Mouse (Mus musculus): Measurements from ENCODE around the gene Nckap1l. TPM values are rescaled to one million over a fixed set of nuclear protein-coding genes. Genes with fewer than 3 reads are reported as not detected.

Gene Nckap1l
- polyA plus RNA-seq, 1 experiment from 2014 or later, result 1.5 TPM

DNA sequence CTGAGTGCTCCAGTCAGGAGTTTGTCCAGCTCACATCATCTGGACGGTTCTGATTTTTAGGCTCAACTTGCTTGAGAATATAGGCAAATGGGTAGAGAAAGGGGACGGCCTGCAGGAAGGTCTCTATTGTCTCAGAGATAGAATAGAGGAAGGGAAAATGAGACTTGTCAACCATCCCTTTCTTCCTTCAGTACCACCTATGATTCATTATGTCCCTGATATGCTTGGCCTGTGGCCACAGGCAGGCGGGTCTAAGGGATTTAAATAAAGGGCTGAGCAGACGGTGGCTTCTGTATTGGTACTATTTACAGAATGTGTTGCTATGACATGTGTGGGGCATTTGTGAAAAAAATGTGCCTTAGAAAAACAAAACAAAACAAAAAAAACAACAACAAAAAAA, 34.7 kb downstream of the Nckap1l start:
- no peak overlapping the region for H3K9ac ChIP-seq (ENCODE audit: low read depth, low read length)
- WGBS, result 54% methylated on average over 4 of the region's 4 CpGs
- H3K27ac ChIP-seq (ENCODE audit: low read length), result no peak overlapping the region

GRCm38 (mm10) chr15:103496204-103497140, 42.9 kb downstream of the Nckap1l start:
- Histone ChIP-seq H3K27ac (ENCODE audit: low read length) (no peak overlapping the region), H3K9ac (ENCODE audit: low read depth, low read length) (no peak overlapping the region), H3K36me3 (ENCODE audit: control insufficient read depth, insufficient read depth, low read length) (no peaks in the 10 kb centered on the region), H3K4me2 (ENCODE audit: low read length) (no peak overlapping the region), H3K9me3 (replicated peaks; ENCODE audit: control insufficient read depth, low read length, poor library complexity, severe bottlenecking) (no peaks in the 10 kb centered on the region), H3K4me1 (ENCODE audit: control insufficient read depth, insufficient read depth, low read length) (peaks cover 5% of the 10 kb centered on the region; the same call in 1 of the 2 replicates), H3K27me3 (ENCODE audit: control insufficient read depth, insufficient read depth, low read depth, low read length) (no peaks in the 10 kb centered on the region), H3K4me3 (ENCODE audit: low read depth, low read length) (no peak overlapping the region)
- no peak for ATAC-seq
- WGBS, result 77% methylated on average over 10 of the region's 10 CpGs

More for the DNA sequence above, 34.7 kb downstream of the Nckap1l start:
- Histone ChIP-seq H3K4me1 (ENCODE audit: control insufficient read depth, insufficient read depth, low read length) (peaks cover 11% of the 10 kb centered on the region), H3K27me3 (ENCODE audit: control insufficient read depth, insufficient read depth, low read depth, low read length) (no peaks in the 10 kb centered on the region), H3K36me3 (ENCODE audit: control insufficient read depth, insufficient read depth, low read length) (no peaks in the 10 kb centered on the region), H3K9me3 (replicated peaks; ENCODE audit: control insufficient read depth, low read length, poor library complexity, severe bottlenecking) (no peaks in the 10 kb centered on the region), H3K4me3 (ENCODE audit: low read depth, low read length) (no peak overlapping the region), H3K4me2 (ENCODE audit: low read length) (no peak overlapping the region)
- no peak for ATAC-seq

DNA sequence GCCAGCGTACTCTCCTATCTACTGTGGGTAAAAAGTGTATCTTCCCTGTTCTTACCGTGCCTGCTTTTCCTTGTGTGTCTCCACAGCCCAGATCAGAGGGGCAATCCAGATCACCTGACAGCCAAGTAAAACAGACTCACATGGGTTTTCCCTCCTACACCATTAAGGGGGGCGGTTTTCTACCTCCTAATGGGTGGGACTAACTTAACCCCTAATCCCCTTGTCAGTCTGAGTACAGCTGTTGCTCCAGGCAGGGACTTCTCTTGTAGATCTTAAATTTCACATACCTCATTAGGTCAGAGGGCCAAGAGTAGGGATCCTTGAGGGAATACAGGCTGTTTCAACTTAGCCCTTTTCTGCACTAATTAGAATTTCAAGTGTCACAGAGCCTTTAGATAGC, 44.6 kb downstream of the Nckap1l start:
- Histone ChIP-seq H3K9ac (ENCODE audit: low read depth, low read length) (no peak overlapping the region), H3K27ac (ENCODE audit: low read length) (no peak overlapping the region), H3K4me1 (ENCODE audit: control insufficient read depth, insufficient read depth, low read length) (peaks cover 9% of the 10 kb centered on the region), H3K36me3 (ENCODE audit: control insufficient read depth, insufficient read depth, low read length) (no peaks in the 10 kb centered on the region), H3K27me3 (ENCODE audit: control insufficient read depth, insufficient read depth, low read depth, low read length) (no peaks in the 10 kb centered on the region), H3K9me3 (replicated peaks; ENCODE audit: control insufficient read depth, low read length, poor library complexity, severe bottlenecking) (no peaks in the 10 kb centered on the region), H3K4me3 (ENCODE audit: low read depth, low read length) (no peak overlapping the region), H3K4me2 (ENCODE audit: low read length) (no peak overlapping the region)
- 27% methylated on average over 3 of the region's 3 CpGs for WGBS
- no peak for ATAC-seq

DNA sequence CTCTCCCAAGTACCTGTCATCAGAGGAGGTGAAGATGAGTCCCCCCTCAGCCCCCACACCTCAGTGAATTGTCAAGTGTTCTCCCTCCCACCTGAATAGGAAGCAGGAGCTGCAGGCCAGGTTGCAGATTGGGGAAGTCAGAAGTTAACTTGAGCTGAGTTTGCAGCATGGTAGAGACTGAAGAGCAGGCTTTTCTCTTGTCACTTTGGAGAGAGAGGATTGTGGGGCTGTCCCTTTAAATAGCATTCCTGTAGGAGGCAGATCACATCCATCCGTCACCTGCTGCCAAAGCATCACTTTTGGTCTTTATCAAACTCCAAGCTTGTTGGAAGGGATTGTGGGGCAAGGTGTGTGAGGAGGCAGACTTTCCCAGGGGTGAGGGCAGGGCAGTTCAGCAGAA, 47.1 kb downstream of the Nckap1l start:
- no peaks in the 10 kb centered on the region for H3K27me3 ChIP-seq (ENCODE audit: control insufficient read depth, insufficient read depth, low read depth, low read length)
- 63% methylated on average over 1 of the region's 1 CpGs for WGBS

DNA sequence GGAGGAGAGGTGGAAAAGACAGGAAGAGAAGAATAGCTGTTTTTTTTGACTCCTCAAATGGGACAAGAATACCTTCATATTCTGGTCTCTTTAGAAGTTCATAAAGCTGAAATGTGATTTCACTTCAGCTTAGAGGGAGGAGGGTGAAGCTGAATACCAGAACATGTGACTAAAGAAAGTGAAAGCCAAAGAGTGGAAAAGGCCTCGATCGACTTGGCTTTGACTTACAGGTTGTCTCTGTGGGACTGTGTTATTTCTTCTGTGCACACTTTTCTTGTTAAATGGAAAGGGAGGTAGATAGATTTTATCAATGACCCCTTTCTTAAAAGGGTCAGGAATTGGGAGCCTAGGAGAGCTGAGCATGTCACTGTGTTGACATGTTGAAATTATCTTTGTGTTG, 47.6 kb downstream of the Nckap1l start:
- Histone ChIP-seq H3K27me3 (ENCODE audit: control insufficient read depth, insufficient read depth, low read depth, low read length) (no peaks in the 10 kb centered on the region), H3K27ac (ENCODE audit: low read length) (no peak overlapping the region), H3K4me1 (ENCODE audit: control insufficient read depth, insufficient read depth, low read length) (peaks cover 30% of the 10 kb centered on the region), H3K36me3 (ENCODE audit: control insufficient read depth, insufficient read depth, low read length) (no peaks in the 10 kb centered on the region), H3K4me3 (ENCODE audit: low read depth, low read length) (no peak overlapping the region), H3K4me2 (ENCODE audit: low read length) (no peak overlapping the region), H3K9me3 (replicated peaks; ENCODE audit: control insufficient read depth, low read length, poor library complexity, severe bottlenecking) (no peaks in the 10 kb centered on the region), H3K9ac (ENCODE audit: low read depth, low read length) (no peak overlapping the region)
- ATAC-seq, result no peak
- WGBS, result 70% methylated on average over 2 of the region's 2 CpGs

More for the DNA sequence above, 47.1 kb downstream of the Nckap1l start:
- no peak overlapping the region for H3K4me2 ChIP-seq (ENCODE audit: low read length)
- no peaks in the 10 kb centered on the region for H3K9me3 ChIP-seq (replicated peaks; ENCODE audit: control insufficient read depth, low read length, poor library complexity, severe bottlenecking)
- ATAC-seq, result no peak
- H3K4me1 ChIP-seq (ENCODE audit: control insufficient read depth, insufficient read depth, low read length), result peaks cover 26% of the 10 kb centered on the region
- H3K9ac ChIP-seq (ENCODE audit: low read depth, low read length), result no peak overlapping the region
- no peak overlapping the region for H3K4me3 ChIP-seq (ENCODE audit: low read depth, low read length)
- H3K36me3 ChIP-seq (ENCODE audit: control insufficient read depth, insufficient read depth, low read length), result no peaks in the 10 kb centered on the region
- no peak overlapping the region for H3K27ac ChIP-seq (ENCODE audit: low read length)

DNA sequence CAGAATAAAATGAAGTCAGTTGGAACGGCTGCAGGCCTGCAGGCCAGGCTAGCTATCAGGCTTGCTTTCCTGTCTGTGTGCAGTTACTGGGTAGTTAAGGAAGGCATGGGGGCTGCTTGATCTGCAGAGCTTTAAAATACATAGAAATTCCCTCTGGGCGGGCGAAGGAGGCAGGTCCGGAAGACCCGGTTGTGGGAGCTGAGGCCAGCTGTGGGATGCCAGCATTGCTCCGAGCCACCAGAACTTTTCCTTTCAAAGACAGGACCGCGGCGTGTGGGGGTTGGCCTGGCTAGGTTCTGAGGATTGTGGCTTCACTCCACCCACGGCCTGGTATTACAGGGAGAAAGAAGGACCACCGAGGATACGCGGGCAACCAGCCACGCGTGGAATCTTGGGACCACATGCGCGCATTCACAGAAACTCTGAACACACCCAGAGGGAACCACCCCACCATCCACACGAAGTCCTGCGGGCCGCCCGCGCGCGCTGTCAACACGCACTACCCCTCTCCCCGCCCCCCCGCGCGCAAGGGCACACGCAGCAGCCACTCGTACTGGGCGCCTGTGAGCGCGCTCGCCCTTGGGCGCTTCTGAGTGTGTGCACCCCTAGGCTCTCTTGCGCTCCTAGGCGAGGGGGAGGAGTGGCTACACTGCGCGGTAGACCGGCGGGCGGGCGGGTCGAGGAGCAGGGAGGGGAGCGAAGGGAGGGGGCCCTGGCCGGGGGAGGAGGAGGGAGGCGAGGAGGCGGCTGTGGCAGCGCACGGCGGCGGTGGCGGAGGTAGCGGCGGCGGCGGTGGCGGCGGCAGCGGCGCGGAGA, 49.0 kb downstream of the Nckap1l start, which contains the start of gene Pde1b:
Gene Pde1b (plus strand): TSS at position 600 of the 816 bp plus-strand sequence.
- 1% methylated on average over 41 of the region's 63 CpGs for WGBS
- peak within 1 kb of the TSS; percentile 83 for H3K4me2 ChIP-seq (ENCODE audit: low read length)
- no peaks in the 10 kb centered on the region for H3K27me3 ChIP-seq (ENCODE audit: control insufficient read depth, insufficient read depth, low read depth, low read length)
- H3K4me3 ChIP-seq (ENCODE audit: low read depth, low read length), result peak within 1 kb of the TSS; percentile 70
- peaks cover 40% of the 10 kb centered on the region for H3K4me1 ChIP-seq (ENCODE audit: control insufficient read depth, insufficient read depth, low read length)
- peak within 1 kb of the TSS; percentile 75 for H3K9ac ChIP-seq (ENCODE audit: low read depth, low read length)
- peak; percentile 84 for ATAC-seq
- no peaks in the 10 kb centered on the region for H3K9me3 ChIP-seq (replicated peaks; ENCODE audit: control insufficient read depth, low read length, poor library complexity, severe bottlenecking)
- H3K36me3 ChIP-seq (ENCODE audit: control insufficient read depth, insufficient read depth, low read length), result no peaks in the 10 kb centered on the region
- H3K27ac ChIP-seq (ENCODE audit: low read length), result peak within 1 kb of the TSS; percentile 84

DNA sequence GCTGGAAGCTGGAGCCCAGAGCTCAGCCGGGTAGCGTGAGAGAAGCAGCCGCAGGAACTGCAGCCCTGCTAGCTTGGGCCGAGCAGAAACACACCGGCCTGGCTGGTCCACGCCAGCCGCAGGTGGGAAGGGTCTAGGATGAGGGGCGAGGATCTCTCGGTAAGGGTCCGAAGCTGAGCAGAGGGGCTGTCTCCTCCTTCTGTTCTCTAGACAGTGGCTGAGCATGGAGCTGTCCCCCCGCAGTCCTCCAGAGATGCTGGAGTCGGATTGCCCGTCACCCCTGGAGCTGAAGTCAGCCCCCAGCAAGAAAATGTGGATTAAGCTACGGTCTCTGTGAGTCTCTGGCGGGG, 49.6 kb downstream of the Nckap1l start:
- Histone ChIP-seq H3K4me2 (ENCODE audit: low read length) (peak overlapping the region; percentile 83), H3K9me3 (replicated peaks; ENCODE audit: control insufficient read depth, low read length, poor library complexity, severe bottlenecking) (no peaks in the 10 kb centered on the region), H3K27ac (ENCODE audit: low read length) (peak overlapping the region; percentile 84), H3K4me1 (ENCODE audit: control insufficient read depth, insufficient read depth, low read length) (peaks cover 38% of the 10 kb centered on the region), H3K36me3 (ENCODE audit: control insufficient read depth, insufficient read depth, low read length) (no peaks in the 10 kb centered on the region), H3K9ac (ENCODE audit: low read depth, low read length) (peak overlapping the region; percentile 75), H3K27me3 (ENCODE audit: control insufficient read depth, insufficient read depth, low read depth, low read length) (no peaks in the 10 kb centered on the region), H3K4me3 (ENCODE audit: low read depth, low read length) (peak overlapping the region; percentile 70)
- peak; percentile 79 for ATAC-seq
- WGBS, result under 1% methylated on average over 15 of the region's 15 CpGs

DNA sequence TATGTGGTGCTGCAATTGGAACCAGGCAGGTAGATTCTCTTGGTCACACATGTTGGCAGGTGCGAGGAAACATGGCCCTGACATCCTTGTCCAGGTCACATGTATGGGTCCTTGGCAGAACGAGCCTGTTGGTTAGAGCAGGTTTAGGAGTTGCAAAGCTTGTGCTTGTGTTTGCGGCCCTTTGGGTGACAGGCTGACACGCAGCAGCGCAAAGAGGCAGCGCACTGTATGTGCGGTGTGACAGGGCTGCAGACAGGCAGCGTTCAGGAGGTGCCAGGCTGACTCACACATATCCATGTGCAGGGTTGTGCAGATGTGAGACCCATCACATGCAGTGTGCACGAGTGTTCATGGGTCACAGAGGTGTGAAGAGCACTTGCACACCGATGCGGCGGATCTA, 50.1 kb downstream of the Nckap1l start:
- H3K27ac ChIP-seq (ENCODE audit: low read length), result peak overlapping the region; percentile 84
- H3K27me3 ChIP-seq (ENCODE audit: control insufficient read depth, insufficient read depth, low read depth, low read length), result no peaks in the 10 kb centered on the region
- H3K4me3 ChIP-seq (ENCODE audit: low read depth, low read length), result peak overlapping the region; percentile 70
- WGBS, result 27% methylated on average over 12 of the region's 12 CpGs
- peak overlapping the region; percentile 75 for H3K9ac ChIP-seq (ENCODE audit: low read depth, low read length)
- H3K9me3 ChIP-seq (replicated peaks; ENCODE audit: control insufficient read depth, low read length, poor library complexity, severe bottlenecking), result no peaks in the 10 kb centered on the region
- no peaks in the 10 kb centered on the region for H3K36me3 ChIP-seq (ENCODE audit: control insufficient read depth, insufficient read depth, low read length)
- peak; percentile 63 for ATAC-seq
- peak overlapping the region; percentile 83 for H3K4me2 ChIP-seq (ENCODE audit: low read length)
- H3K4me1 ChIP-seq (ENCODE audit: control insufficient read depth, insufficient read depth, low read length), result peaks cover 38% of the 10 kb centered on the region

All from midbrain, embryonic 16.5 days (tissue).